ENCODE assay signal across 7 mouse cellular contexts in the genomic region with DNA sequence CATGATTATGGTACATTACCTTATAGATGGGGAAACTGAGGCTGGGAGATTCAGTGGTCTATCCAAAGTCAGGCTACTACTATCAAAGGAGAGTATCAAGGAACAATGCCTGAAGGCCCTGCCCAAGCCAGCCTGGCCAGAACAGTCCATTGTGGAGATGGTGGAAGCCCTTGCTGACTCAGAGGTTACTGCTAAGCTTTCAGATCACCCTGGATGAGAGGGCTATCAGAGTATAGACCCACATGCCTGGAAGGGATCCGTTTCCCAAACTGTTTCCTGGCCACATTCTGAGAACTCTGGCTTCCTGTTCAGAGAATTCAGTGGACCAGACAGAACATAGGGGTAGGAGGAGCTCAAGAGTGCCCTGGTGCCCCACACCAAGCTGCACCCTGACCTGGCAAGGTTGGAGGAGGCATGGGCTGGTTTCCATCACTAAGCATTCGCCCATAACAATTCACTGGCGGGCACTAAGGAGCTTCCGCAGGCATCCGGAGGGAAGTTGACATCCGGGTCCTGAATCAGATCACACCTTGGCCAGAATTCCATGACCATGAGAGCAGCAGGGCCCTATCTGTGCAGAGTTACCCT. TPM values are rescaled to one million over a fixed set of nuclear protein-coding genes. Genes with fewer than 3 reads are reported as not detected.
DNase-seq lines count a peak whose midpoint lies in the region; ATAC-seq and TF ChIP-seq lines count a peak whose summit lies in the region.

No protein-coding gene starts in this region.

- no peaks in the 10 kb centered on the region for H3K36me3 ChIP-seq in liver, adult 2 months (ENCODE audit: control insufficient read depth, insufficient read depth, low read length)
- no peaks in the 10 kb centered on the region for H3K36me3 ChIP-seq in heart, embryonic 12.5 days
- no peaks in the 10 kb centered on the region for H3K36me3 ChIP-seq in stomach, embryonic 14.5 days (ENCODE audit: control insufficient read depth, insufficient read depth, low read length)
- H3K36me3 ChIP-seq in hindbrain, embryonic 11.5 days (ENCODE audit: control insufficient read depth, insufficient read depth, low read length): no peaks in the 10 kb centered on the region

- no peak for ATAC-seq in heart, embryonic 12.5 days (ENCODE audit: insufficient number of reproducible peaks, low FRiP score)
- no peak for ATAC-seq in stomach, embryonic 14.5 days (ENCODE audit: insufficient number of reproducible peaks, insufficient read depth, low FRiP score, low read depth)
- no peak for ATAC-seq in hindbrain, embryonic 11.5 days (ENCODE audit: low FRiP score)

- H3K27ac ChIP-seq in liver, adult 2 months (replicated peaks; ENCODE audit: insufficient read depth, low read depth, low read length): 0 out of 2 replicates have a peak overlapping the region, but pooled peaks have one; percentile 34
- H3K27ac ChIP-seq in heart, embryonic 12.5 days (ENCODE audit: poor library complexity, severe bottlenecking): peak overlapping the region; percentile 93
- peak overlapping the region; percentile 97 for H3K27ac ChIP-seq in stomach, embryonic 14.5 days (ENCODE audit: low read length)
- H3K27ac ChIP-seq in hindbrain, embryonic 11.5 days (ENCODE audit: low read depth, low read length): no peak overlapping the region

- no peaks in the 10 kb centered on the region for H3K9me3 ChIP-seq in heart, embryonic 12.5 days (replicated peaks)
- H3K9me3 ChIP-seq in stomach, embryonic 14.5 days (ENCODE audit: control insufficient read depth, low read depth, low read length): no peaks in the 10 kb centered on the region
- H3K9me3 ChIP-seq in hindbrain, embryonic 11.5 days (ENCODE audit: control insufficient read depth, low read length): no peaks in the 10 kb centered on the region

- H3K79me2 ChIP-seq in liver, adult 2 months (ENCODE audit: control insufficient read depth, insufficient read depth, low read length): no peaks in the 10 kb centered on the region

- no peak for DNase-seq in liver, adult 2 months (ENCODE audit: extremely low read depth, low read depth, low spot score)
- no peak for DNase-seq in liver
- DNase-seq in kidney, adult 8-10 months: peak; percentile 51 to 58
- no peak for DNase-seq in hindbrain, embryonic 11.5 days (ENCODE audit: low spot score)
- no peak for DNase-seq in right cerebral cortex, postnatal 36 days (ENCODE audit: low spot score in 2 of 2)

- no peak overlapping the region for H3K9ac ChIP-seq in liver, adult 2 months (ENCODE audit: low read depth, low read length)
- 0 out of 2 replicates have a peak overlapping the region, but pooled peaks have one; percentile 26 for H3K9ac ChIP-seq in heart, embryonic 12.5 days
- no peak overlapping the region for H3K9ac ChIP-seq in stomach, embryonic 14.5 days (replicated peaks; ENCODE audit: low read depth, low read length)
- no peak overlapping the region for H3K9ac ChIP-seq in hindbrain, embryonic 11.5 days (ENCODE audit: low read depth, low read length)

- no peak overlapping the region for H3K4me3 ChIP-seq in liver, adult 2 months (ENCODE audit: insufficient read depth, low read depth, low read length)
- H3K4me3 ChIP-seq in heart, embryonic 12.5 days: no peak overlapping the region
- no peak overlapping the region for H3K4me3 ChIP-seq in stomach, embryonic 14.5 days (ENCODE audit: low read depth, low read length)
- H3K4me3 ChIP-seq in hindbrain, embryonic 11.5 days (ENCODE audit: low read depth, low read length): no peak overlapping the region

- WGBS in liver, adult 2 months: 77% methylated on average over 6 of the region's 6 CpGs
- 45% methylated on average over 6 of the region's 6 CpGs for WGBS in heart, embryonic 12.5 days
- WGBS in stomach, embryonic 14.5 days: 82% methylated on average over 6 of the region's 6 CpGs
- 90% methylated on average over 6 of the region's 6 CpGs for WGBS in hindbrain, embryonic 11.5 days

- no peak overlapping the region for H3K4me2 ChIP-seq in heart, embryonic 12.5 days
- H3K4me2 ChIP-seq in stomach, embryonic 14.5 days (replicated peaks; ENCODE audit: low read depth, low read length): no peak overlapping the region
- H3K4me2 ChIP-seq in hindbrain, embryonic 11.5 days (replicated peaks; ENCODE audit: low read depth, low read length): no peak overlapping the region

- TF ChIP-seq POLR2A in liver, adult 2 months (IDR thresholded peaks at IDR 0.05; ENCODE audit: extremely low read depth, insufficient read depth, low read length): no peak

- H3K27me3 ChIP-seq in liver, adult 2 months (ENCODE audit: control insufficient read depth, insufficient read depth, low read length): no peaks in the 10 kb centered on the region
- no peaks in the 10 kb centered on the region for H3K27me3 ChIP-seq in heart, embryonic 12.5 days (replicated peaks)
- H3K27me3 ChIP-seq in stomach, embryonic 14.5 days (ENCODE audit: control insufficient read depth, insufficient read depth, low read length): no peaks in the 10 kb centered on the region
- no peaks in the 10 kb centered on the region for H3K27me3 ChIP-seq in hindbrain, embryonic 11.5 days (ENCODE audit: control insufficient read depth, insufficient read depth, low read length)

- TF ChIP-seq CTCF in liver, adult 2 months (IDR thresholded peaks at IDR 0.05; ENCODE audit: low read depth, low read length): no peak

- H3K4me1 ChIP-seq in liver, adult 2 months (ENCODE audit: control insufficient read depth, insufficient read depth, low read length): peaks cover 6% of the 10 kb centered on the region; the same call in 1 of the 2 replicates
- peaks cover 60% of the 10 kb centered on the region for H3K4me1 ChIP-seq in heart, embryonic 12.5 days (replicated peaks)
- peaks cover 30% of the 10 kb centered on the region for H3K4me1 ChIP-seq in stomach, embryonic 14.5 days (ENCODE audit: control insufficient read depth, insufficient read depth, low read length)
- no peaks in the 10 kb centered on the region for H3K4me1 ChIP-seq in hindbrain, embryonic 11.5 days (replicated peaks; ENCODE audit: control insufficient read depth, insufficient read depth, low read length)

RNA-seq across cellular contexts. Expression of gene Inpp5a, which starts 19.3 kb away (rescaled TPM):
- total RNA-seq in liver, adult 2 months (2014; rRNA removed): 8.8 and 10.5 TPM in 2 replicates
- polyA plus RNA-seq in liver, adult 2 months (2012; rRNA removed): 7.9 and 8.4 TPM in 2 replicates
- 96.3 and 104 TPM in 2 replicates for polyA plus RNA-seq in heart, embryonic 12.5 days (2016; fragmentation: Nextera tagmentation; extraction: Ambion mirVana)
- 46.2 and 51.9 TPM in 2 replicates for polyA plus RNA-seq in stomach, embryonic 14.5 days (2014; fragmentation: Nextera tagmentation; extraction: Ambion mirVana)
- 24.1 and 24.2 TPM in 2 replicates for polyA plus RNA-seq in hindbrain, embryonic 11.5 days (2014; fragmentation: Nextera tagmentation; extraction: Ambion mirVana)

Comparison
In these comparisons a context has a peak if more than half of its experiments do, and no peak if none do; other contexts are left out.
1. DNase-seq: peak in kidney, adult 8-10 months (2 of 2); none in liver, adult 2 months (single experiment), liver (single experiment), hindbrain, embryonic 11.5 days (single experiment) and right cerebral cortex, postnatal 36 days (0 of 2).